Mouse (Mus musculus): ENCODE measurements at regions not wholly inside any gene's neighbourhood (a gene's known extent, or its start where the extent isn't known, plus 50 kb on each side); places are given as distances from the start of the nearest gene placed in this dataset.

DNA sequence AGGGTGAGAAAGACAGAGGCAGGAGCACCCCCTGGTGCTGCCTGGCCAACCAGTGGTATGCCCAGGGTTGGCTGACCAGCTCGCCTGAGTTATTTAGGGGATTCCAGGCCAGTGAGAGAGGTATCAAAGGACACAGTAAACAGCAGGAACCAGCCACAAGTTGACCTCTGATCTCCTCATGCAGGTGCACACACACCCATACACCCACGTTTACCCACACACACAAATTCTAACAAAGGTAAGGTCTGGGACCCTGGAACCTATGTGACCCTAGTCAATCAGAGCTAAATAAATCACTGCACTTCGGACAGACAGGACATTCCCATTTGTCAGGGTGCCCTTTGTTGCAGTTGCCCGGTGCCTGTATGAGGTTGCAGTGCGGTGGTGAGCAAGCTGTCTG lies 211.9 kb downstream of the 3110018I06Rik start:
- H3K4me2 ChIP-seq = no peak overlapping the region
- no peak overlapping the region for H3K9ac ChIP-seq (ENCODE audit: low read depth, low read length)
- H3K36me3 ChIP-seq (ENCODE audit: control insufficient read depth, insufficient read depth, low read length) = no peaks in the 10 kb centered on the region
- no peaks in the 10 kb centered on the region; the same call in 1 of the 2 replicates for H3K9me3 ChIP-seq (ENCODE audit: control insufficient read depth, low read length)
- no peaks in the 10 kb centered on the region for H3K27me3 ChIP-seq (replicated peaks; ENCODE audit: control insufficient read depth, insufficient read depth, low read length)
- H3K27ac ChIP-seq (ENCODE audit: low read depth, low read length) = no peak overlapping the region
- no peak overlapping the region for H3K4me3 ChIP-seq (ENCODE audit: low read depth, low read length)
- 45% methylated on average over 5 of the region's 5 CpGs for WGBS
- ATAC-seq (replicated peaks; ENCODE audit: low FRiP score) (peak; percentile 69), DNase-seq (ENCODE audit: low spot score) (no peak)
- H3K4me1 ChIP-seq (replicated peaks; ENCODE audit: control insufficient read depth, insufficient read depth, low read length) = no peaks in the 10 kb centered on the region

DNA sequence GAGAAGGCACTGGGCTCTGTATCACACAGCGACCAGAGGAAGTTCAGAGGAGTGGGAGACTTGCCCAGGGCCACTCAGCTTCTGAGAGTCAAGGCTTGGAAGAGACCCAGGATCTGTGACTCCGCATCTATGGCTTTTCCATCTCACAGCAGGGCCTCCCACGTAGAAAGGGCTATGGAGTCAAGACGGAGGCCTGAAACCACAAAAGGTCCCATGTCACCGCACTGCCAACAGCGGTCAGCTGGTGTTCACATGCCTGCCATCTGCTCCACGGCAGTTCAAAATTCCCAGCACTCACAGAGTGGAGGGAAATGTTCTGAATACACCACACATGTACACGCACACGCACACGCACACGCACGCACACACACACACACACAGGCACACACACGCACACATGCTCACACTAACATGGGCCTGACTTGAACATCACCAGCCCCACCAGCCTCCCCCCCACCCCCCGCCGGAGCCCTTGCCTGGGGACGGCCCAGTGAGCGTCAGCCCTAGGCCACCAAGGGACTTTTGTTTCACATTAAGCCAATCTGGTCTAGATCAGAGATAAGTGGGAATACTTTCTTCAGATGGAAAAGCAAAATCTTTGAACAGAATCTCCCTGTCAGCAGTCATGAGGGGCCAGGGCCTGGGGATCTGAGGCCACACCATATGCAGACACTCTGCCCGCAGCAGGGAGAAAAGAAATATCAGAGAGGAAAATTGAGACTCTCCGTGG lies 212.6 kb downstream of the 3110018I06Rik start:
- Histone ChIP-seq H3K36me3 (ENCODE audit: control insufficient read depth, insufficient read depth, low read length) (no peaks in the 10 kb centered on the region), H3K4me2 (no peak overlapping the region), H3K9me3 (ENCODE audit: control insufficient read depth, low read length) (no peaks in the 10 kb centered on the region; the same call in 1 of the 2 replicates), H3K27ac (ENCODE audit: low read depth, low read length) (no peak overlapping the region), H3K4me1 (replicated peaks; ENCODE audit: control insufficient read depth, insufficient read depth, low read length) (no peaks in the 10 kb centered on the region), H3K4me3 (ENCODE audit: low read depth, low read length) (no peak overlapping the region), H3K27me3 (replicated peaks; ENCODE audit: control insufficient read depth, insufficient read depth, low read length) (no peaks in the 10 kb centered on the region), H3K9ac (ENCODE audit: low read depth, low read length) (no peak overlapping the region)
- 0 out of 2 replicates have a peak, but pooled peaks have one; percentile 5 for ATAC-seq (replicated peaks; ENCODE audit: low FRiP score)
- WGBS = 82% methylated on average over 19 of the region's 19 CpGs
- DNase-seq (ENCODE audit: low spot score) = no peak

DNA sequence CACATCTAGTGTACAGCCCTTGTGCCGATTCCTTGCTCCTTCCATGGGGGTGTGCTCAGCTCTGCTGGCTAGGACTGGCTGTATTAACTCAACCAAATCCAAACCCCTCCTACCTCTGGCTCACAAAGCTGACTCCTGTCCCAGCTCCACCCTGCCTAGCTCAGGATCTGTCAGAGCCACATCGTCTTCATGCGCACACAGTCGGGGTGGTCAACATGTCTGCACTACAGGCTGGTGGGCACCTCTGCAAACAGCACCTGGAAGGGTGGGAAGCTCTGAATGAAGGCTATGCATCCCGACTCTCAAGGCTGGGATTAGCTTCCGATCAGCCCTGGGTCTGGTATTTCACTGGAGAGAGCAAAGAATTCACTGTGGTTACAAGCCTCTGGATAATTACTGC lies 220.4 kb downstream of the 3110018I06Rik start:
- Histone ChIP-seq H3K4me2 (no peak overlapping the region), H3K36me3 (ENCODE audit: control insufficient read depth, insufficient read depth, low read length) (no peaks in the 10 kb centered on the region), H3K4me1 (replicated peaks; ENCODE audit: control insufficient read depth, insufficient read depth, low read length) (no peaks in the 10 kb centered on the region), H3K9me3 (ENCODE audit: control insufficient read depth, low read length) (no peaks in the 10 kb centered on the region; the same call in 1 of the 2 replicates), H3K27ac (ENCODE audit: low read depth, low read length) (no peak overlapping the region), H3K4me3 (ENCODE audit: low read depth, low read length) (no peak overlapping the region), H3K9ac (ENCODE audit: low read depth, low read length) (no peak overlapping the region), H3K27me3 (replicated peaks; ENCODE audit: control insufficient read depth, insufficient read depth, low read length) (no peaks in the 10 kb centered on the region)
- DNase-seq (ENCODE audit: low spot score) (no peak), ATAC-seq (replicated peaks; ENCODE audit: low FRiP score) (no peak)
- WGBS = 86% methylated on average over 6 of the region's 6 CpGs

DNA sequence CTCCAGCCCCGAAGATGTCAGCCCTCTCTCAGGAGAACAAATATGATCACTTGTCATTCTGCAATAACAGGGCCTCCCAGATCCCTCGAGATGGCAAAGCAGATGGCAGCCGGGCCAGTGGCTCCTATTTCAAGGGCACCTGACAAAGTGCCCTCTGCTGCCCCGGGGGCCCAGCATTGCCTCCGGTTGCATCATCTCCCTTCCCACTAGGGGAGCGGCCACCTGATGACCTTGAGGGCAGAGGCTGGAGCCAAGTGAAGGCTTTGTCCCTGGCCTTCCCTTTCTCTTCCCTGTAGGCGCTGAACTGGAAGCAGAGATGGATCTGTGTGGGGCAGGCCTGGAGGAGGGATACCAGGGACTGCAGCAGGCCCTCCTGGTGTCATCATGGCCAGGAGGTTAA lies 222.6 kb downstream of the 3110018I06Rik start:
- Histone ChIP-seq H3K9me3 (ENCODE audit: control insufficient read depth, low read length) (no peaks in the 10 kb centered on the region; the same call in 1 of the 2 replicates), H3K4me3 (ENCODE audit: low read depth, low read length) (no peak overlapping the region), H3K9ac (ENCODE audit: low read depth, low read length) (no peak overlapping the region), H3K4me2 (no peak overlapping the region), H3K27ac (ENCODE audit: low read depth, low read length) (no peak overlapping the region), H3K4me1 (replicated peaks; ENCODE audit: control insufficient read depth, insufficient read depth, low read length) (no peaks in the 10 kb centered on the region), H3K27me3 (replicated peaks; ENCODE audit: control insufficient read depth, insufficient read depth, low read length) (no peaks in the 10 kb centered on the region), H3K36me3 (ENCODE audit: control insufficient read depth, insufficient read depth, low read length) (no peaks in the 10 kb centered on the region)
- DNase-seq (ENCODE audit: low spot score) (no peak), ATAC-seq (replicated peaks; ENCODE audit: low FRiP score) (no peak)
- 63% methylated on average over 7 of the region's 7 CpGs for WGBS

DNA sequence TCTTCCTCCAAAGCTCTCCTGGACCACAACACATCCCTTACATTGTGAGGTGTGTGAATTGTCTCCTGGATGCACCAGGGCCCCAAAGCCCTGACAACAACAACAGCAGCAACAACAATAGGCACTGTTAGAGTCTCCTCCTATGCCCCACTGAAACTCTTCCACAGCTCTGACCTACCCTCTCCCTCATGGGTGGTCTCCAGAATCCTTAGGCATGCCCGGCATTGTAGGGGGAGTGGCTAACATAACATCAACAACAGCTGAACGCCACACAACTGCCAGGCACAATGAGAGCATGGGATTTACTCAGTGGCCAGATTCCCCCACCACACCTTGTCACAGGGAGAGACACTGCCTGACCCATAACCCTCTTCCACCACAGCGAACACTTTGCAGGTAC lies 223.2 kb downstream of the 3110018I06Rik start:
- ATAC-seq (replicated peaks; ENCODE audit: low FRiP score) = no peak
- no peak overlapping the region for H3K27ac ChIP-seq (ENCODE audit: low read depth, low read length)
- WGBS = 56% methylated on average over 3 of the region's 3 CpGs
- H3K9ac ChIP-seq (ENCODE audit: low read depth, low read length) = no peak overlapping the region
- no peak for DNase-seq (ENCODE audit: low spot score)
- no peaks in the 10 kb centered on the region for H3K9me3 ChIP-seq (ENCODE audit: control insufficient read depth, low read length)
- no peaks in the 10 kb centered on the region for H3K4me1 ChIP-seq (replicated peaks; ENCODE audit: control insufficient read depth, insufficient read depth, low read length)
- H3K27me3 ChIP-seq (replicated peaks; ENCODE audit: control insufficient read depth, insufficient read depth, low read length) = no peaks in the 10 kb centered on the region
- no peak overlapping the region for H3K4me3 ChIP-seq (ENCODE audit: low read depth, low read length)
- H3K36me3 ChIP-seq (ENCODE audit: control insufficient read depth, insufficient read depth, low read length) = no peaks in the 10 kb centered on the region
- H3K4me2 ChIP-seq = no peak overlapping the region

DNA sequence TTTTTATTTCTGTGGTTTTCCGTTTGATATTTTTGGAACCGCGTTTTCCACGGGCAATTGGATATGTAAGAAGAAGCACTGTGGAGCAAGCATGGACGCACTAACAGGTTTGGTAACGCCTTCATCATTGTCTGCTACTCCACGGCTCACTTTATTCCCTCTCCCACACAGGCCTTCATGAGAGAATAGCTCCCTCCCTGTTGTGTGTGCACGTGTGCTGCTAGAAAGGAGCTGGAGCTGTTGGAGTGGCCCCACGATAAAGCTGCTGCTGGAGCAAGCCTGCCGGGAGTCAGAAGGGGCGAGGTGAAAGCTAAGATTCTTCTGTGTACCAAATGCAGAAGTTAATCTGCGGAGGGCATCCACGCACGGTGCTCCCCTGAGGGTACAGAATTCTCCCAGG lies 224.8 kb downstream of the 3110018I06Rik start:
- Histone ChIP-seq H3K9ac (ENCODE audit: low read depth, low read length) (no peak overlapping the region), H3K27ac (ENCODE audit: low read depth, low read length) (no peak overlapping the region), H3K4me3 (ENCODE audit: low read depth, low read length) (no peak overlapping the region), H3K9me3 (ENCODE audit: control insufficient read depth, low read length) (no peaks in the 10 kb centered on the region), H3K4me2 (no peak overlapping the region), H3K4me1 (replicated peaks; ENCODE audit: control insufficient read depth, insufficient read depth, low read length) (no peaks in the 10 kb centered on the region), H3K27me3 (replicated peaks; ENCODE audit: control insufficient read depth, insufficient read depth, low read length) (no peaks in the 10 kb centered on the region), H3K36me3 (ENCODE audit: control insufficient read depth, insufficient read depth, low read length) (no peaks in the 10 kb centered on the region)
- WGBS = 81% methylated on average over 14 of the region's 14 CpGs
- DNase-seq (ENCODE audit: low spot score) = no peak
- no peak for ATAC-seq (replicated peaks; ENCODE audit: low FRiP score)

DNA sequence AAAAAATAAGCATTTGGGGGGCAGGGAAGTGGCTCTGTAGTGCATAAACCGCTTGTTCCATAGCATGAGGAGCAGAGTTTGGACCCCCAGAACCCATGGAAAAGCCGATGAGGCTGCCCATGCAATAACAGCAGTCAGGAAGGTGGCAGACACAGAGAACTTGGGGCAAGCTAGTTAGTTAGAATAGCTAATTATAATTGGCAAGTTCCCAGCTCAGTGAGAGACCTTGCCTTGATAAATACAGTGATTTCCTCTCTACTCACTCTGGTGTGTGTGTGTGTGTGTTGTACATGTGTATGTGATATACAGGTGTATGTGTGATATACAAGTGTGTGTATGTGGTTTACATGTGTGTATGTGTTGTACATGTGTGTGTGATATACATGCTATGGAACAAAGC lies 226.4 kb downstream of the 3110018I06Rik start:
- 71% methylated on average over 2 of the region's 2 CpGs for whole genome bisulfite sequencing
- Histone ChIP-seq H3K27ac (ENCODE audit: low read depth, low read length) (no peak overlapping the region), H3K9ac (ENCODE audit: low read depth, low read length) (no peak overlapping the region), H3K9me3 (ENCODE audit: control insufficient read depth, low read length) (no peaks in the 10 kb centered on the region), H3K36me3 (ENCODE audit: control insufficient read depth, insufficient read depth, low read length) (no peaks in the 10 kb centered on the region), H3K4me1 (replicated peaks; ENCODE audit: control insufficient read depth, insufficient read depth, low read length) (no peaks in the 10 kb centered on the region), H3K27me3 (replicated peaks; ENCODE audit: control insufficient read depth, insufficient read depth, low read length) (no peaks in the 10 kb centered on the region), H3K4me3 (ENCODE audit: low read depth, low read length) (no peak overlapping the region), H3K4me2 (no peak overlapping the region)
- DNase-seq (ENCODE audit: low spot score) (no peak), ATAC-seq (replicated peaks; ENCODE audit: low FRiP score) (no peak)

DNA sequence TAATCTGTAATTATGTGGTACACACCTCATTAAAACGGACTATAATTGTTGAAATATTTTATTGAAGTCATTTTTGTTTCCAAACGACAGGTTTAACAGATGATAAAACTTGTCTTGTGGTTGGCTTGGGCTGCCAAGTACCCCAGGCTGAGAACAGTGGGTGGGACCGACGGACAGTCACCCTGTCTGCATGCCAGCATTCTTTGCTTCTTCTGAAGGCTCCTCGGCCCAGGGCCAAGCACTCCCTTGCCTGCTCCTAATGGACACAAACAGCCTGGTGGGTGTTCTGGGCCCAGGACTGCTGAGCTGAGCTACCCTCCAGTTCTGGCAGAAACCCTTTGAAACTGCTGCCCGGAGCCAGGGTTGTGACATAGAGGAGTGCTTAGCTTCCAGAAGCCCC lies 227.4 kb downstream of the 3110018I06Rik start:
- DNase-seq (ENCODE audit: low spot score) (no peak), ATAC-seq (replicated peaks; ENCODE audit: low FRiP score) (no peak)
- Histone ChIP-seq H3K4me1 (replicated peaks; ENCODE audit: control insufficient read depth, insufficient read depth, low read length) (no peaks in the 10 kb centered on the region), H3K27ac (ENCODE audit: low read depth, low read length) (no peak overlapping the region), H3K9me3 (ENCODE audit: control insufficient read depth, low read length) (no peaks in the 10 kb centered on the region), H3K36me3 (ENCODE audit: control insufficient read depth, insufficient read depth, low read length) (no peaks in the 10 kb centered on the region), H3K9ac (ENCODE audit: low read depth, low read length) (no peak overlapping the region), H3K4me2 (no peak overlapping the region), H3K4me3 (ENCODE audit: low read depth, low read length) (no peak overlapping the region), H3K27me3 (replicated peaks; ENCODE audit: control insufficient read depth, insufficient read depth, low read length) (no peaks in the 10 kb centered on the region)
- WGBS = 77% methylated on average over 6 of the region's 6 CpGs

DNA sequence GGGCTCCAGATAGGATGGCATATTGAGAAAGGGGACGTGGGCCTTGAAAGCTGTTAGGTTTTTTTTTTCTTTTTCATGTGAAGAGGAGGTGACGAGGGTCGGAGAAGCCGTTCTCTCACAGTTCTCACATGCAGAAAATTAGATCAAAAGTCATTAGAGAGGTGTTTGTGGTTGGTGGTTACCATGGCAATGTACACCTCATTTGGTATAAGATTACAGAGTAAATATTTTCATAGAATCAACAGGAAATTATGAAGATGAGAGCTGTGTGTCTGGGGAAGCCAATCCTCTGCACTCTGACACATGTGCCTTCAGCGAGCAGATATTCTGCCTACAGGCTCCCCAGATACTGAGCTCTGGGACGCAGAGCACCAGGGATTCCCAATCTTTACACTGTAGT lies 232.5 kb downstream of the 3110018I06Rik start:
- WGBS = 75% methylated on average over 6 of the region's 6 CpGs
- Histone ChIP-seq H3K9me3 (ENCODE audit: control insufficient read depth, low read length) (no peaks in the 10 kb centered on the region), H3K27ac (ENCODE audit: low read depth, low read length) (no peak overlapping the region), H3K4me1 (replicated peaks; ENCODE audit: control insufficient read depth, insufficient read depth, low read length) (no peaks in the 10 kb centered on the region), H3K9ac (ENCODE audit: low read depth, low read length) (no peak overlapping the region), H3K27me3 (replicated peaks; ENCODE audit: control insufficient read depth, insufficient read depth, low read length) (no peaks in the 10 kb centered on the region), H3K36me3 (ENCODE audit: control insufficient read depth, insufficient read depth, low read length) (no peaks in the 10 kb centered on the region), H3K4me2 (no peak overlapping the region), H3K4me3 (ENCODE audit: low read depth, low read length) (no peak overlapping the region)
- DNase-seq (ENCODE audit: low spot score) (no peak), ATAC-seq (replicated peaks; ENCODE audit: low FRiP score) (no peak)

Measured in liver, embryonic 11.5 days (tissue).